Mouse (Mus musculus) heart, embryonic 16.5 days (tissue): ENCODE results near the gene Zfp366. TPM values are rescaled to one million over a fixed set of nuclear protein-coding genes. Genes with fewer than 3 reads are reported as not detected.

Source experiments
- ATAC-seq: fragments of 200-750 bp; cut with Nextera tagmentation; replicated peaks from 2 replicates; pipeline ENCODE4 v1.8.0; 2017; ENCODE audit warnings: moderate number of reproducible peaks; ENCODE audit not compliant: insufficient read depth, low FRiP score; ENCODE audit errors: extremely low read depth
- H3K27ac ChIP-seq: fragments of 300-500 bp; sonication (generic); 2 replicates; pipeline ENCODE4 v1.5.1; 2014; ENCODE audit warnings: mild to moderate bottlenecking, low read length, control low read depth, moderate library complexity
- H3K27me3 ChIP-seq: fragments of 300-500 bp; sonication (generic); 2 replicates; pipeline ENCODE4 v1.6.1; 2014; ENCODE audit warnings: low read length, mixed read lengths; ENCODE audit not compliant: control insufficient read depth, insufficient read depth
- H3K36me3 ChIP-seq: fragments of 300-500 bp; sonication (generic); 2 replicates; pipeline ENCODE4 v1.6.1; 2014; ENCODE audit not compliant: control insufficient read depth, insufficient read depth
- H3K4me1 ChIP-seq: fragments of 300-500 bp; sonication (generic); 2 replicates; pipeline ENCODE4 v1.6.1; 2014; ENCODE audit warnings: low read length, mixed read lengths; ENCODE audit not compliant: control insufficient read depth, insufficient read depth
- H3K4me2 ChIP-seq: fragments of 300-500 bp; sonication (generic); 2 replicates; pipeline ENCODE4 v1.6.1; 2014; ENCODE audit warnings: low read depth, mild to moderate bottlenecking, control low read depth, low read length
- H3K4me3 ChIP-seq: fragments of 300-500 bp; sonication (generic); 2 replicates; pipeline ENCODE4 v1.5.1; 2014; ENCODE audit warnings: mild to moderate bottlenecking, control low read depth, low read length
- H3K9ac ChIP-seq: fragments of 300-500 bp; sonication (generic); 2 replicates; pipeline ENCODE4 v1.6.1; 2014; ENCODE audit warnings: low read length, control low read depth
- H3K9me3 ChIP-seq: fragments of 300-500 bp; sonication (generic); replicated peaks from 2 replicates; pipeline ENCODE4 v1.6.1; 2016; ENCODE audit warnings: low read length; ENCODE audit not compliant: control insufficient read depth
- WGBS: fragments of 180-500 bp; shearing (Covaris S2); extraction: QIAGEN DNeasy Blood & Tissue Kit; methylation state at CpG from one replicate; pipeline ENCODE4 v1.1.7; 2014; 5-methylcytosine and 5-hydroxymethylcytosine counted together
- polyA plus RNA-seq: library from polyadenylated mRNA; unstranded; fragments of >200 nt; fragmentation: Nextera tagmentation; extraction: Ambion mirVana; gene quantifications from 2 replicates; pipeline ENCODE4 v1.2.1, GENCODE M21; 2015

Gene Zfp366
- polyA plus RNA-seq, 1 experiment from 2014 or later = 0.66 TPM

GRCm38 (mm10) chr13:99264483-99264882 lies 79.9 kb downstream of the Zfp366 start:
- Histone ChIP-seq H3K9ac (no peak overlapping the region), H3K27ac (no peak overlapping the region), H3K4me1 (no peaks in the 10 kb centered on the region), H3K4me3 (no peak overlapping the region), H3K36me3 (no peaks in the 10 kb centered on the region), H3K27me3 (no peaks in the 10 kb centered on the region), H3K9me3 (no peaks in the 10 kb centered on the region), H3K4me2 (no peak overlapping the region)
- 53% methylated on average over 6 of the region's 6 CpGs for WGBS
- ATAC-seq = no peak

- 90% methylated on average over 3 of the region's 3 CpGs for WGBS
- no peak overlapping the region for H3K9ac ChIP-seq
- H3K4me2 ChIP-seq = no peak overlapping the region
- no peak overlapping the region for H3K4me3 ChIP-seq
- no peak overlapping the region for H3K27ac ChIP-seq
- no peak for ATAC-seq
- peaks cover 2% of the 10 kb centered on the region; the same call in 1 of the 2 replicates for H3K9me3 ChIP-seq
- H3K36me3 ChIP-seq = no peaks in the 10 kb centered on the region
- no peaks in the 10 kb centered on the region for H3K27me3 ChIP-seq
- H3K4me1 ChIP-seq = no peaks in the 10 kb centered on the region
These were observed 87.4 kb downstream of the Zfp366 start for GRCm38 (mm10) chr13:99272046-99272445.

- Histone ChIP-seq H3K27me3 (no peaks in the 10 kb centered on the region), H3K4me2 (no peak overlapping the region)
These were observed 92.9 kb downstream of the Zfp366 start for GRCm38 (mm10) chr13:99277521-99277920.

GRCm38 (mm10) chr13:99278511-99278910 lies 93.9 kb downstream of the Zfp366 start:
- H3K9me3 ChIP-seq = peaks cover 4% of the 10 kb centered on the region; the same call in 1 of the 2 replicates
- H3K4me2 ChIP-seq = no peak overlapping the region
- no peaks in the 10 kb centered on the region for H3K27me3 ChIP-seq
- H3K27ac ChIP-seq = no peak overlapping the region
- H3K4me3 ChIP-seq = no peak overlapping the region
- no peak overlapping the region for H3K9ac ChIP-seq
- no peak for ATAC-seq
- peaks cover 5% of the 10 kb centered on the region for H3K4me1 ChIP-seq
- WGBS = 75% methylated on average over 6 of the region's 6 CpGs
- H3K36me3 ChIP-seq = no peaks in the 10 kb centered on the region

More at GRCm38 (mm10) chr13:99277521-99277920, 92.9 kb downstream of the Zfp366 start:
- Histone ChIP-seq H3K4me3 (no peak overlapping the region), H3K27ac (no peak overlapping the region), H3K9ac (no peak overlapping the region), H3K9me3 (peaks cover 4% of the 10 kb centered on the region; the same call in 1 of the 2 replicates), H3K4me1 (no peaks in the 10 kb centered on the region; the same call in 1 of the 2 replicates), H3K36me3 (no peaks in the 10 kb centered on the region)
- ATAC-seq = no peak
- WGBS = 96% methylated on average over 3 of the region's 3 CpGs

GRCm38 (mm10) chr13:99279351-99279750 lies 94.7 kb downstream of the Zfp366 start:
- peaks cover 5% of the 10 kb centered on the region for H3K4me1 ChIP-seq
- no peak overlapping the region for H3K4me2 ChIP-seq
- peaks cover 4% of the 10 kb centered on the region; the same call in 1 of the 2 replicates for H3K9me3 ChIP-seq
- no peaks in the 10 kb centered on the region for H3K27me3 ChIP-seq
- H3K27ac ChIP-seq = no peak overlapping the region
- H3K4me3 ChIP-seq = no peak overlapping the region
- ATAC-seq = no peak
- 53% methylated on average over 10 of the region's 10 CpGs for WGBS
- H3K36me3 ChIP-seq = no peaks in the 10 kb centered on the region
- no peak overlapping the region for H3K9ac ChIP-seq

- H3K4me1 ChIP-seq = peaks cover 5% of the 10 kb centered on the region
- no peak overlapping the region for H3K4me3 ChIP-seq
- H3K27ac ChIP-seq = no peak overlapping the region
- 54% methylated on average over 6 of the region's 6 CpGs for WGBS
- no peak overlapping the region for H3K4me2 ChIP-seq
- H3K9ac ChIP-seq = no peak overlapping the region
- no peaks in the 10 kb centered on the region for H3K9me3 ChIP-seq
- no peaks in the 10 kb centered on the region for H3K27me3 ChIP-seq
- no peaks in the 10 kb centered on the region for H3K36me3 ChIP-seq
- ATAC-seq = no peak
These were observed 98.3 kb downstream of the Zfp366 start for GRCm38 (mm10) chr13:99282961-99283360.

GRCm38 (mm10) chr13:99283916-99284315 lies 99.3 kb downstream of the Zfp366 start:
- no peak for ATAC-seq

GRCm38 (mm10) chr13:99284400-99285160 lies 100.0 kb downstream of the Zfp366 start:
- no peak overlapping the region for H3K4me2 ChIP-seq
- no peak overlapping the region for H3K9ac ChIP-seq
- no peak overlapping the region for H3K27ac ChIP-seq
- no peaks in the 10 kb centered on the region for H3K9me3 ChIP-seq
- H3K36me3 ChIP-seq = no peaks in the 10 kb centered on the region
- H3K27me3 ChIP-seq = no peaks in the 10 kb centered on the region
- no peak for ATAC-seq
- no peak overlapping the region for H3K4me3 ChIP-seq
- WGBS = 85% methylated on average over 21 of the region's 21 CpGs
- H3K4me1 ChIP-seq = peaks cover 5% of the 10 kb centered on the region

More at GRCm38 (mm10) chr13:99283916-99284315, 99.3 kb downstream of the Zfp366 start:
- H3K27me3 ChIP-seq = no peaks in the 10 kb centered on the region
- WGBS = 94% methylated on average over 12 of the region's 12 CpGs
- H3K9me3 ChIP-seq = no peaks in the 10 kb centered on the region
- H3K36me3 ChIP-seq = no peaks in the 10 kb centered on the region
- H3K27ac ChIP-seq = no peak overlapping the region
- no peak overlapping the region for H3K4me2 ChIP-seq
- no peak overlapping the region for H3K4me3 ChIP-seq
- H3K9ac ChIP-seq = no peak overlapping the region
- peaks cover 5% of the 10 kb centered on the region for H3K4me1 ChIP-seq

GRCm38 (mm10) chr13:99285241-99285640 lies 100.6 kb downstream of the Zfp366 start:
- ATAC-seq = no peak
- Histone ChIP-seq H3K9ac (no peak overlapping the region), H3K4me1 (peaks cover 5% of the 10 kb centered on the region), H3K4me3 (no peak overlapping the region), H3K4me2 (no peak overlapping the region), H3K27ac (no peak overlapping the region), H3K36me3 (no peaks in the 10 kb centered on the region), H3K27me3 (no peaks in the 10 kb centered on the region), H3K9me3 (no peaks in the 10 kb centered on the region)
- WGBS = 48% methylated on average over 2 of the region's 2 CpGs
